Mouse (Mus musculus): Measurements from ENCODE around the gene Rpl23a. TPM values are rescaled to one million over a fixed set of nuclear protein-coding genes. Genes with fewer than 3 reads are reported as not detected.

The Rpl23a gene
- total RNA-seq (2021), result 100 to 1,000 TPM; 616 to 654 TPM

DNA sequence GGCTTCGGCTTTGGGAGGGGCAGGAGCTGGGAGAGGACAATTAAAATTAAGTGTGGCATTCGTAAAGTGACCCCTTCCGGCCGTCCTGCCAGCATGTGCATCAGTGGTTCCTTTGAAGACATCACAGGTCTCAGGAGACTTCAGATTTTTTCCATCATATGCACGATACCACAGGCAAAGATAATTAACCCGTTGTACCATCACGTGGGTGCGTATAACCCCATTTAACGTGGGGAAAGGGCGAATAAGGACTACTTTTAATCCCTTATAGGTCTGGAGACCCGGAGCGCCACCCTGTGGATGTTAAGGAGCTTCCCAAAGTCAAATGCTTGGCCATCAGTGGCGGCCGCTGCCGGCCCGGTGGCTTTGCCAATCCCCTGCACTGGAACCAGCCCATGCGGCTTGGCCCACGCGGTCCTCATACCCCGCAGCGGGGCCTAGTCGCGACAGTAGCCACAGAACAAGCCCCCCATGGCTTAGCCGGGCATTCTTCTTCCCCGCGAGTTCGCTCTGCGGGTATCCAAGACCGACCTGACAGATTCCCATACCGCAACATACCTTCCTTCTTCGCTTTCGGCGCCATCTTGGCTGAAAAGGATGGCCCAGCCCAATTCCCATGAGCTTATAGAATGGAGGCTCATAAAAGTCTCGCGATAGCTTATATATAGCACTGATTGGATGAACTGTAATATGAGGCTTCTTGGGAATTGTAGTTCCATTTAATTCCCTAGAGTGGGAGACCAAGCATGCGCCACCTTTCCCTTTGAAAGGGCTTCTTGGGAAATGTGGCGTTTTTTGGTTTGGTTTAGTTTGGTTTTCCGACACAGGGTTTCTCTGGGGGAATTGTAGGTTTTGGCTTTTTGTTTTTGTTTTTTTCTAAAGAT is at the start of gene Rpl23a:
TSS of gene Rpl23a (minus strand) at position 624 of the 884 bp plus-strand sequence.
- peak; percentile 89 to 95 for DNase-seq (ENCODE audit: low spot score in 2 of 2)
- intact Hi-C loops (cut with DNase I), result no loop called here

DNA sequence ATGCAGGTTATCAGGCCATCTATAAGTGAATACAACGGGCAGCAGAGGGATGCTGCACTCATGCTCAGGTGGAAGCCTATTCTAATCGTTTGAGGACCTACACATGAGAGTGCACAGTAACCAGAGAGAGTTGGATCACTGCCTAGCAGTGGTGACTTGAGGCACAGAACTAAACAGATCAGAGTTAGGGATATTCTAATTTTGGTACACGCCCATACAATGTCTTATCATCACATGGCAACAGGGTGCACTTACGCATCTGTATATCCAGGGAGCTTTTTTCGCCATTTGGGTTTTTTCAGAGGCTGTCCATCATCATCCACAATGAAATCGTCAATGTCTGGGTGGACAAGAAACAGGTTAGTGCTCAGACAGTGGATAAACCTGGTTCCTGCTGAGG is 48.1 kb upstream of the Rpl23a start:
- DNase-seq (ENCODE audit: low spot score in 2 of 2), result no peak
- intact Hi-C loops (cut with DNase I), result no loop called here

DNA sequence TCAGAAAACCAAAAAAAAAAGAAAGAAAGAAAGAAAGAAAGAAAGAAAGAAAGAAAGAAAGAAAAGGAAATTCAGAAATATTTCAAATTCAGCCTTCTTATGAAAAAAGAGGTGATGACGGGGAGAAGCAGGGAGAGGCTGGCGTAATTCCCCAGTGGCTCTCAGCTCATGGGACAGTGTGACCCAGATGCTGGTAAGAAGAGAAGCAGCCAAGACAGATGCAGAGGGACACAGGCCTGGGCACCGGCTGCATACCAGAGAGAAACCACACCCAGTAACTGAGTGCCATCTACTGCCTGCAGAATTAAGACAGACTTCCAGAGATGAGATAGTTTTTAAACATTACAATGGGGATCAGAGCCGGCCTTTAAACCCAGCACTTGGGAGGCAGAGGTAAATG is 40.2 kb upstream of the Rpl23a start:
- intact Hi-C loops (cut with DNase I), result loop anchor here (5.0 kb wide), 1 partner anchor 54 kb away; no protein-coding TSS in a partner anchor
- DNase-seq (ENCODE audit: low spot score in 2 of 2), result no peak

DNA sequence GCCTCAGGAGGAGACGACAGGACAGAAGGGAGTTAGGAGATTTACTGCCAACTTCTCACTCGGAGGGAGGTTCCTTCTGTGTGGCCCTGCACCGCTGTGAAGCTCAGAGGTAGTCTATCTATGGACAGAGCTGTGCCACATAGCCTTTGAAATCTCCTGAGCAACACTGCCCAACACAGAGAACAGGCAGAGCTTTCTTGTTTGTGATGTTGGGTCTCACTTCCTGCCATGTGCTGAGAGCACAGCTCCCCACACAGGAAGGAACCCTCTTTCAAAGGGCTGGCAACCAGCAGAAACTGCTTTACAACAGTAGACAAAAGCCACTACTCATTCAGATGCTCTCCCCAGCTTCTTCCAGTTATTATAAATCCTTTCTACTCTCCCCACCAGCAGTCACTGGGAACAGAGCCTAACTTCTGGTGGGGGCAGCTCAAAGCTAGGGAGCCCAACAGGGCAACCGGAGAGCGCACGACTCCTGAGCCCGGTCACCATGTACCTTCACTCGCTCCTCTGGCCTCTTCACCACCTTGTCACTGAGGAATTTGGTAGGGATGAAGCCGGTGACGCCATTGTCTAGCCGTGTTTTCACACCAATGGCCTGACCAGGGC is 32.4 kb upstream of the Rpl23a start:
- intact Hi-C loops (cut with DNase I), result loop anchor here (2.0 kb wide), 1 partner anchor 27 kb away; the partner anchor contains the start of gene Rab34
- DNase-seq (ENCODE audit: low spot score in 2 of 2), result peak in 1 of 2 experiments; percentile 43

DNA sequence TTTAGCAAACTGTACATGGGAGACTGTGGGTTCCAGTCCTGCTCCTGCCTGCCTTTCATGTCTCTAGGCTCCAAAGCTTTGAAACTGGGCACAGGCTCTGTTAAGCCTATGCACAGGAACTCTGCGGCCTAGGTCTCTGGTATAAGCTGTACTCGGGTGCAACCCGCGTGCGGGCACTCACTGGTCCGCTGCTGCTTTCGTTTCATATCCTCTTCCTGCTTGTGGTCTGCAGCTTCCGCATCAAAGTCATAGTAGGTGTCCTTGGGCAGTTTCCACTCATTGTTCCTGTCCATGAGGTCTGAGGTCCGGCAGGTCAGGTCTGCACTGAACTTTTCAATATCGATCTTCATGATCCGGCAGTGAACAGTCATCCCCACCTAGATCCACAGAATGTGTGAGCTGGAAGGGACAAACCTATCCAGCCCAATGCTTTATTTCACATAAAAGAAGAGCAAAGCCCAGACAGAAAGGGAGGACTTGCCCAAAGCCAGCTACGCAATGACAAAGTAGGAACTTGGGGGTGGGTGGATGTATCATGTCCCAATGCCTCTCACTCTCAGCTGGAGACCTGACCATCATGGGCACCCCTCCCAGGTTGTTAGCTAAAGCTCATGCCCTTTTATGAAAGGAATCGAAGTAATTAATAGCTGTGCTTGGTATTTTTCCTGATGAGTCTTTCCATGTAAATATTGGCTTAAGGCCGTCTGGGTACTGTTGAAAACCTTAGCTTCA is 29.9 kb upstream of the Rpl23a start:
- intact Hi-C loops (cut with DNase I), result no loop called here
- DNase-seq (ENCODE audit: low spot score in 2 of 2), result no peak

DNA sequence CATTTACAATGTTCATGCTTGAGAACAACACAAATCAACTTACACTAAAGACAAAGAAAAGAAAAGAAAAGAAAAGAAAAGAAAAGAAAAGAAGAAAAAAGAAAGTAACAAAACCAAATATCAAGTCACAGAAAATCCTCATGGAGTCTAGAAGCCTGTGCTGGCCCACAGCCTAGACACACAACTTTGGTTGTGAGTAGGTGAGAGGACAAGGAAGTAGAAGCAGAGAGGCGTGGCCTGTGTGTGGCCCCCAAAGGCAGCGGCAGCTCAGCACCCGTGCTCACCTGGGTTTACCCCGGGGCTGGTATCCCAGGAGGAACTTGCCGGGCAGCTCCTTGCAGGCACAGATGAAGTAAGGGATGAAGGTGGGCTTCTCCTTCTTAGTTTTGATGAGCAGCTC is 28.1 kb upstream of the Rpl23a start:
- DNase-seq (ENCODE audit: low spot score in 2 of 2), result no peak
- intact Hi-C loops (cut with DNase I), result no loop called here

DNA sequence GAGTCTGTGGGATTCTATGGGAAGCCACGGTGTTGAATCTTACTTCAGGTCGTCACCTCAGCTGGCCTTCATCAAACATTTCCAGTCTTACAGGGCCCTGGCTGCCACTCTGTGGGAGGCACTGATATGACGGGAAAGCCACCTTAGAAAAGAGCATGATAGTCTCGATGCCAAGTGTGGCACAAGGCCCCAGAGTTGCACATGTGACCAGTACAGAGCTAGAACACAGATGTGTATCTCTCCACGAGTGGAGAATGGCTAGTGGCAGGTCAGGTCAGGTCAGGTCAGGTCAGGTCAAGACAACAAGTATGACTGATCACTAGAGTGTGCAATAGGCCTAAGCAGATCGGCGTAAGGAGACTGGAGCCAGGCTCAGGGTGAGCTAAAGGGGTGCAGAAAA is 27.2 kb upstream of the Rpl23a start:
- intact Hi-C loops (cut with DNase I), result no loop called here
- no peak for DNase-seq (ENCODE audit: low spot score in 2 of 2)

DNA sequence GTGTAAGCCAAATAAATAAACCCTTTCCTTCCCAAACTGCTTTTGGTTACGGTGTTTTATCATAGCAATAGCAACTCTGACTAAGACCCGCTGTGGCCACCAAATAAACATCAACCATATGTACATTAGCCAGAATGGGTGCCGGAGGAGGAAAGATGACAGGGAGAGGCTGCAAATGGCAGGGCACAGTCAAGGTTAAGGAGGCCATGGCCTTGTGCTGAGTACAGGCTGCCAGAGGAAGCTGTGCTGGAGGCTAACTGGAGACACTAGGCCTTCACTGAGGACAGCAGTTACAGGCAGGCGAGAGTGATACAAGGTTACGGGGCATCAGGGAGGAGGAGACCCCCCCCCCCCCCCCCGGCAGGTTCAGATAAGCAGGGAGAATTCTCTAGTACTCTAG is 26.5 kb upstream of the Rpl23a start:
- intact Hi-C loops (cut with DNase I), result no loop called here
- DNase-seq (ENCODE audit: low spot score in 2 of 2), result no peak

DNA sequence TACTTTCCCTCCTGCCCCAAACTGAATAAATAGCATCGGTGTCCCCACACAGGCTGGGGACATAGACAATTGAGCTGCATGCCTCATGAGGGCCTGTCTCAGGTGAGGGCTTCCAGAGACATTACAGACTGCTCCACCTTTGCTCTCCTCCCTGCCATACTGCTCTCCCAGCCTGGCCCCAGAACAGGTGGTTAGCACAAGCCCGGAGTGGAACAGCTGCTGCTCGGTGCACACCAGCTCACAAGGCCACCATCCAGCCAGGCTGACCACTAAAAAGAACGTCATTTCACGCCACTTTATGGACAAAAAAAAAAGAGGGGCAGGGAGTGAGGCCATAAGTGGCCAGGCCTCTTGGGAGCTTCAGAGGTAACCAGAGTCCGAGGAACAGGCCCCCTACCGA is 23.8 kb upstream of the Rpl23a start:
- DNase-seq (ENCODE audit: low spot score in 2 of 2), result no peak

DNA sequence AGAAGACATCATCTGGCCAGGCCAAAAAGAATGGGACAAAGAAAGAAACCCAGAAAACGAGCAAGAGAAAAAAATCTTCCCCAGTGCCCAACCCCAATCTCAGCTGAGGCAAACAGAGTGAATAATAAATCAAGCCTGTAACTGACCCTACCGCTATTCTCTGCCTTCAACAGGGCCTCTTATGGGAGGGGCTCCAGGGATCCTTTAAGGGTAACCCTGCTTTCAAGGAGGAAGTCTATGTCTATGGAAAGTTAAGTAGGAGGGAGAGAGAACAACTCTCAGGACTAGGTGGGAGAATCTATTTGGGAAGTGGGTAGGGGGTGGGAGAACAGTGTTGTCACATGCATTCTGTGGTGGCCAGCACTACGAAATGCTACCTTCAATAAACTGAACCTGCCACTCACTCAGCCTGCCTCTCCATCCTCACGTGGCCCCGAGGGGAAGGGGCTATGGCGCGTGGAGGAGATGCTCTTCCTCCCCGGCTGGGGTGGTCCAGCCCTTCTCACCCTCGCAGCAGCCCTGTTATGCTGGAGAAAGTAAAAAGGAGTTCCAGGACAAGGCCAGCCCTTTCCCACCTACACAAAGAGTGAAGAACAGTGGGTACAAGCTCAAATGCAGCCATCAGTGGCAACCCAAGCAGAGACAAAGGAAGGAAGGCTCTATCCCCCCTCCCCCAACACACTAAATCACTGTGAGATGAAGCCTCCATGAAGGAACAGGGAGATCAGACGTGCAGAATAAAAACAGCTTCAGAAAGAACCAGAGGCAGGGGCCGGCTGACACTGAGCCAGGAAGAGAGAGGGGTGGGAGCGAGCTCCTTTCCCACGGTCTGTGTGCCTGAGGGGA is 22.2 kb upstream of the Rpl23a start:
- no peak for DNase-seq (ENCODE audit: low spot score in 2 of 2)
- intact Hi-C loops (cut with DNase I), result no loop called here

More for the DNA sequence above, 23.8 kb upstream of the Rpl23a start:
- intact Hi-C loops (cut with DNase I), result no loop called here

DNA sequence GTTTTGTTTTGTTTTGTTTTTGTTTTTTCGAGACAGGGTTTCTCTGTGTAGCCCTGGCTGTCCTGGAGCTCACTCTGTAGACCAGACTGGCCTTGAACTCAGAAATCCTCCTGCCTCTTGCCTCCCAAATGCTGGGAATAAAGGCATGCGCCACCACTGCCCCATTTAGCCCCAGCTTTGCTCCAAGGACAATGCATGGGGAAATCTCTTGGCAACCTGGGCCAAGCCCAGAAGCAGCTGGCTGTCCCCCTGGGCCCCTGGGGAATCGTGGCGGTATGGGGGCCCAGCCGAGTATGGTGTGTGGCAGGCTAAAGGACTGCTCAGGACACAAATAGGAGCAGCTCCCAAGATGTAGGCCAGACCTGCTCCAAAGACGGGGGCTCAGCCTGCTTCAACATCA is 20.9 kb upstream of the Rpl23a start:
- DNase-seq (ENCODE audit: low spot score in 2 of 2), result no peak
- intact Hi-C loops (cut with DNase I), result no loop called here

DNA sequence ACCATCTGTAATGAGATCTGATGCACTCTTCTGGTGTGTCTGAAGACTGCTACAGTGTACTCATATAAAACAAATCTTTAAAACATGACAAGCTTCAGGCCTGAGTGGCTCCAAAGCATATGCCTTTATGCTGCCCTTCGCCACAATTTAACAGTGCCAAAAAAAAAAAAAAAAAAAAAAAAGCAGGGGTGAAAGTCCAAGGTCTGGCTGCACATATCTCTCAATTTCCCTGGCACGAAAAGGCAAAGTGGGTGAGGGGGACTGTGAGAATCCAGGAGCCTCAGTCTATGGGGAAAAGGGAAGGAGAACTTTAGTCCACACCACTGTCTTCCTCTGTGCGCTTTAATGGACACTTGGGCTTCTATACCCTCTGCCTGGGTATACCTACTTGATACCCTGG is 19.0 kb upstream of the Rpl23a start:
- DNase-seq (ENCODE audit: low spot score in 2 of 2), result no peak
- intact Hi-C loops (cut with DNase I), result no loop called here

DNA sequence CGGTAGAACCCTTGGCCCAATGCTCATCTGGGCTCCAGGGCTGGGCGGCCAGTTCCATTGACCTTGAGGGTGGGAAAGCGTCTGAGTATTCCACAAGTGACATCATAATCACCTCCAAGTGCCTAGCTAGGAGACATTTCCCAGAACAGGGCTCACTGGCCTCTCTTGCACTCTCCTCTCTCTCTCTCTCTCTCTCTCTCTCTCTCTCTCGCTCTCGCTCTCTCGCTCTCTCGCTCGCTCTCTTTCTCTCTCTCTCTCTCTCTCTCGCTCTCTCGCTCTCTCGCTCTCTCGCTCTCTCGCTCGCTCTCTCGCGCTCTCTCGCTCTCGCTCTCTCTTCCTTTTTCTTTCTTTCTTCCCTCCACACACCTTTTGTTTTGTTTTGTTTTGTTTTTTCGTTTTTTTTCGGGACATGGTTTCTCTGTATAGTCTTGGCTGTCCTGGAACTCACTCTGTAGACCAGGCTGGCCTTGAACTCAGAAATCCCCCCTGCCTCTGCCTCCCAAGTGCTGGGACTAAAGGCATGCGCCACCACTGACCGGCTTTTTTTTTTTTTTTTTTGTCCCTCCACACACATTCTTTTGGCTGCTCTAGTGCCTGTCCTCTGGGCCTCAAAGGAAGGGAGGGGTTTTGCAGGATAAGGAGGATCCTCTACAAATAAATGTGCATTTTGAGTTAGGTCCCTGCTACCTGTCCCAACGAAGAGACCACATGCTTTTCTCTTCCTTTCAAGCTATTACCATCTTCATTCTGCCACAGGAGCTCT is 11.9 kb upstream of the Rpl23a start:
- no peak for DNase-seq (ENCODE audit: low spot score in 2 of 2)
- intact Hi-C loops (cut with DNase I), result no loop called here

DNA sequence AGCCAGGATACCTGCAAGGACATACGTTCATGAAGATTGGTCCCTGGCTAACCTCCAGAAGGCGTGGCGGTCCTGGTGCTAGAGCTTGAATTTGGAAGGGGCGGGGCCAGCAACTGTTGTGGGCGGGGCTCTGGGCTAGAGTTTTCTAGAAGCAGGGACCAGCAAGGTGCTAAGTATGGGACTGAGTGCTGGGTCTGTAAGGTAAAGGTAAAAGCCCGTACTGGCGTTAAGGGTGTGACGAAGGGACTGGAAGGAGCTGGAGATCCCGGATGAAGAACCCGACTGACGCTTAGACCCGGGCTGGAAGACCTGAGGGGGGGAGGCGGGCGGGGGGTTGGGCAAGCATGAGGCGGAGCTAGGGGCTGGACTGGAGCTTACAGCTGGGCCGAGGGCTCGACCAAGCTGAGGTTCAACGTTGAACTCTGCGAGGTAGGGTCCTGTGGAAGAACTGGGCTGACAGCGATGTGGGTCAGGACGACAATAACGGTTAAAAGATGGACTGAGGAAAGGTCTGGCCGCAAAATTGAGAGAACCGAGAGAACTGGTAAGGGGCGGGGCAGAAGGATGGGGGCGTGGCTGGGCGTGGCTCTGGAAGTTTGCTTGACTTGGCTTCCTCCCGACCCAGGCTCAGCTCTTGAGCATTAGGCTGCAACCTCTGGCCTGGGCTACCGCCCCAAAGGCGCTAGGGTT is 11.2 kb upstream of the Rpl23a start:
- intact Hi-C loops (cut with DNase I), result no loop called here
- no peak for DNase-seq (ENCODE audit: low spot score in 2 of 2)

DNA sequence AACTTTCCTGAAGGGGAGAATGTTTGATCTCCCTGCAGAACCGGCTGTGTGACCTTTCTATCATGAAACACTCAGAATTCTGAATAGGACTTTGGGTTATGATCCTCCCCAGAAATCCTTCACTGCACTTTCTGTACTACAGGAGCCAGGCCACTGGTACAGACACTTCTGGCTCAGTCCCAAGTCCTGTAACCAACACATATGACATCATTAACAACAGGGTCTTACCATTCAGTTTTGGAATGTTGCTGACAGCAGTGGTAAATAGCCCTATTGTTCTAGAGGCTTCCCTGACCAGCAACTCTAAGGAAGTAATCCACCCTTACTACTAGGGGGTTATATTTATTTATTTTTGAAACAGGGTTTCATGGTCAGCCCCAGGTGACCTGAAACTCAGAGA is 9.7 kb upstream of the Rpl23a start, which contains the start of gene Proca1:
TSS of gene Proca1 (plus strand) at position 280 of the 400 bp plus-strand sequence.
- no peak for DNase-seq (ENCODE audit: low spot score in 2 of 2)
- intact Hi-C loops (cut with DNase I), result no loop called here

DNA sequence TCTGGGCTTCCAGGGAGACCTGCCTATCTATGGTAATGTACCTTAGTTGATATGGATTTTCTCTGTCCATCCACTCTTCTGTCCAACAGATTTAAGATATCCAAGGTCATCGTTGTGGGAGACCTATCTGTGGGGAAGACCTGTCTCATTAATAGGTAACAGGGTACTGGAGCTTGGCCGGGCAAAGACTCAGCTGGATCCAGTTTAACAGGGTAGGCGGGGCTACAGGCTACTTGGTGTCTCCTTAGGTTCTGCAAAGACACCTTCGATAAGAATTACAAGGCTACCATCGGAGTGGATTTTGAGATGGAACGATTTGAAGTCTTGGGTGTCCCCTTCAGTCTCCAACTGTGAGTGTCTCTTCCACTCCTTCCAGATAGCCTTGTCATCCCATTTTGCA is 6.7 kb upstream of the Rpl23a start:
- intact Hi-C loops (cut with DNase I), result no loop called here
- DNase-seq (ENCODE audit: low spot score in 2 of 2), result no peak

DNA sequence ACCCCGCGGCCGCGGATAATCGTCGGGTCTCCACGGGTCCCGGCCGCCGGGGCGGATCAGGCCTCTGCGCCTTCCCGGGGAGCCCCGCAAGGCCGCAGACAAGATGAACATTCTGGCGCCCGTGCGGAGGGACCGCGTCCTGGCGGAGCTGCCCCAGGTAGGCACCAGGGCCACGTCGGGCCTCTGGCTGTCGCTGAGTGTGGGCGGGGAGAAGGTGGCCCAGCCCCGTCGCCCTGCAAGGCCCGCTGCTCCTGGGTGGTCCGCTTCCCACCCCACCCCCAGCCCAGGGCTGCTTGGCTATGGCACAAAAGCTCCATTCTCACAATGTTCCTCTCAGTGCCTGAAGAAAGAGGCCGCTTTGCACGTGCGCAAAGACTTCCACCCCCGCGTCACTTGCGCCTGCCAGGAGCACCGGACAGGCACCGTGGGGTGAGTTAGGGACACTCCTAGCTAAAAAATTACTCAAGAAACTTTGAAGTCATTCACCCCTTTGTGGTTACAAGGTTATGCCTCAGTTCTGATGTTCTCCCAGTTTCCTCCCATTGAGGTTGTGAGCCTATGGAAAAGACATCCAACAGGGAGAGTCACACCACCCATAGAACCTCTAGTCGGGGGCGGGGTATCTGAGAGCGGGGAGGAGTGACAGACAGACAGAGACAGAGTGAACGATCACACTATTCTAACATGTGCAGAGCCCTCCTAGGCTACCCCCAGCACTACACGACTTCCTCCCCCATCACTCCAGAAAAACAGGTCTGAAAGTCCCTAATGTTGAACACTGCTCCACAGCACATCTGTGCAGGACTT is 6.1 kb upstream of the Rpl23a start:
- DNase-seq (ENCODE audit: low spot score in 2 of 2), result peak; percentile 71 to 83
- intact Hi-C loops (cut with DNase I), result loop anchor here (2.0 to 5.0 kb wide), 2 partner anchors 25 to 53 kb away; no protein-coding TSS in a partner anchor
